Mouse (Mus musculus) brain, adult 2 months (tissue): ENCODE data around the gene Paqr8.
A peak's percentile ranks its signal among the peaks of the same experiment; 100 is the strongest.
"Not testable (repeated sequence)": the region's sequence is repeated elsewhere in the genome, so short reads cannot be mapped to it uniquely, and the experiment has no call there.

Experiments
- DNase-seq: peaks from one replicate; pipeline ENCODE4 v3.0.0; 2011; ENCODE audit warnings: low read depth, low spot score

Gene Paqr8

DNA sequence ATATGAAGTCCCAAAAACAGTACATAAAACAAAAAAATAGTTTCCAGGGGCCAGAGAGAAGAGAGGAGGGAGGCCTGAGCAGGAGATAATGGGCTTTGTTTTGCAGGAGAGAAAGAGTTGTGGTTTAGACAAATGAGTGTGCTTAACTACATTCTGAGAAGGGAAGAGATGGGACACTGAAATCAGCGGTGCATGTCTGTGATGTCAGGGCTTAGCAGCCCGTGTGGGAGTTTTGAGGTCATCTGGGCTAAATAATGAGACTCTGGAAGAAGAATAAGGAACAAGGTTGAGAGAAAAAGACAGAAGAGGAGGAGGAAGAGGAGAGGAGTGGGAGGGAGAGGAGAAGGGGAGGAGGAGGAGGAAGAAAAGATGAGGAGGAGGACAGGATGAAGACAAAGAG, 21.7 kb downstream of the Paqr8 start:
- no peak for DNase-seq

DNA sequence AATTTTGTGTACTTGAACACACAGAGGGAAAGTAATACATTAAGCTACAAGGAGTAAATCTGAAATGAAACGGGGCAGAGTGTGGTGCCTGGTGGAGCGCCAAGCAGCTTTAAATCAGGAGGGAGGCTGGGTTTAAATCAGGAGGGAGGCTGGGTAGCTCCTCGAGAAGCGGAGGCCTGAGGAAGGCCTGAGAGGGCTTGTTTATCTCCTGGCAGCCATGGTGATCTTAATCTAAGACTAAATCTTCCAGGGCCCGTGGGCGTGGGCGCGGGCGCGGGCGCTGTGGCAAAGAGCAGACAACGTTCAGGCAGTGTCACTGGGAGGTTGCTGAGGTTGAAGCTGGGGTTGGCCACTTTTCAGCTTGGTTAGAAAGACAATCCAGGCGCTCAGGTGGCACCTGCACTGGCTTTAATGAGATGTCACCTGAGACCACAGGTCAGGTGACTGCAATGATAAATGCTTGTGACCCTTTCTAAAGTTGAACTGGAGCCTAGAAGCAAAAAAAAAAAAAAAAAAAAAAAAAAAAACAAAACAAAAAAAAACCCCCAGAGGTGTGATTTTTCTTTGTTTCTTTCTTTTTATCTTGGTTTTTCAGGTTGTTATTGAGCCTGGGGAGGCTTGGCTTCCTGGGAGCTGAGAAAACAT, 22.2 kb downstream of the Paqr8 start:
- no peak for DNase-seq

DNA sequence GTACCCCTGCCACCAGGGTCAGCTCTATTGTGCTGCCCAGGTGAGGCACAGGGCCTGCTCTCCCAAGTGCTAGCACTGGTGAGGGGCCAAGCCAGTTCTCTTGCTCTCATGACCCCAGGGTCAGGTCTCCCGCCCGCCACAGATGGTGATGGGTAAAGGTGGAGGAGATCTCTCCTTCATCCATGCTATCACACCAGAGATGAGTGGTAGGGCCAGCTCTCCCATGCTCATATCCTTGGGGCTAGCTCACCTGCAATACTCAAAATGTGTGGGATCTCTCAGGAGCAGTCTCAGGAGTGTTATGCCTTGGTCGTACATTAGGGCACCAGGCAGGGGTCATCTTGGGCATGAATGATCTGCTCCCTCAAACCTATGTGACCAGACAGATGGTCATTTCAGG, 24.4 kb downstream of the Paqr8 start:
- DNase-seq: no peak

- no peak for DNase-seq
These were observed 25.2 kb downstream of the Paqr8 start for GRCm38 (mm10) chr1:20915608-20916007.

GRCm38 (mm10) chr1:20917496-20918050, 27.2 kb downstream of the Paqr8 start:
- DNase-seq: no peak

DNA sequence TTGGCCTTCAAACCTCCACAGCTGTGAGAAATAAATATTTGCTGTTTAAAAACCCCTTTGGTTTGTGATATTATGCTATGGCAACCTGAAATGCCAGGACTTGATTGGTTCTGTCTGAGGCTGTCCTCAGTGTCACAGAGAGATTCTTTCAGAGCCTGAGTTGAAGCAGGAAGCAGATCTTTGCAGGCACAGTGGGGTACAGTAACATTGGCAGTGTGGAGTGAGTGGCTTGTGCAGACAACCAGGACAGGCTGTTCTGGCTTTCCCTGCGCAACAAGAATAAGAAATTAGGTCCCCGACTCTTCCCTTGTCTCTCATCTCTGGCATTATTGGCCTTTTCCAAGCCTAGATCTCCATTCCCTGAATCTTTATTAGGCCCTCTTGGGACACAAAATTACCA, 29.3 kb downstream of the Paqr8 start:
- DNase-seq: peak; percentile 92

- DNase-seq: peak; percentile 91
These were observed 30.7 kb downstream of the Paqr8 start for GRCm38 (mm10) chr1:20921081-20921528.

- DNase-seq: peak; percentile 96
These were observed 32.4 kb downstream of the Paqr8 start for GRCm38 (mm10) chr1:20922612-20923399.

- not testable (repeated sequence) for DNase-seq
These were observed 34.9 kb downstream of the Paqr8 start for GRCm38 (mm10) chr1:20925324-20925723.

DNA sequence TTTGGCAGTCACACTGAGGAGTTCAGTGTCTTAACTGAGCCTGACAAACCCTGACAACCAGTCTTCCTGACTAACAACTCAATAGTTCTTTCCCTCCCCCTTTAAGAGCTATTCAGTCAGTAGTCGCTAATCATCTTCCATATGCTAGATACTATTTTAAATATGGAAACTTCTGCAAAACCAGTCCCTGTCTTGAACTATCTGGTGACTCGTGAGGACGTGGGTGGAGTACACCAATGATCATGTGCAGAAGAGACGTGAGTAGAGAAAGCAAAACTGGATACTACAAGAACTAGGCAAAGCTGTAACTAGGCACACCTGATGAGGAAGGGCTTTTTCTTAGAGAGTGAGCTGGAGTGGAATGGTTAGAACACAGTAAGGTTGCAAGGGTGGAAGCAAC, 35.5 kb downstream of the Paqr8 start:
- no peak for DNase-seq

DNA sequence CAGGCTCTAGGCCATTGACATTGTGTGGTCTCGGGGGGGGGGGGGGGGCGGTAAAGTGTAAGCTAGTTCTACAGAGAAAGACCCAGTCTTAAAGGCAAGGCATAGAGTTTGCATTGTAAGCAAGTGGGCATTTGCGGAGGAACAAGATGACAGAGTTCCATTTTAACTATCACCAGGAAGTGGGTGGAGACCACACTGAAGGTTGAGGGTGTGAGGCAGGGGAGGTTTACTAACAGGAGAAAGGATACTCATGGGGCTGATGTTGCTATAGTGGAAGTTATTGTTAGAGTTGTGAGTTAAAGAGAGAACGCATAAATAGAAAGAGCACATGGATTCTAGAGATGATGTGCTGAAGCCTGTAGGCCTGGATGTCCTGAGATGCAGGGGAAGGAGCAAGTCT, 36.0 kb downstream of the Paqr8 start:
- DNase-seq: no peak

DNA sequence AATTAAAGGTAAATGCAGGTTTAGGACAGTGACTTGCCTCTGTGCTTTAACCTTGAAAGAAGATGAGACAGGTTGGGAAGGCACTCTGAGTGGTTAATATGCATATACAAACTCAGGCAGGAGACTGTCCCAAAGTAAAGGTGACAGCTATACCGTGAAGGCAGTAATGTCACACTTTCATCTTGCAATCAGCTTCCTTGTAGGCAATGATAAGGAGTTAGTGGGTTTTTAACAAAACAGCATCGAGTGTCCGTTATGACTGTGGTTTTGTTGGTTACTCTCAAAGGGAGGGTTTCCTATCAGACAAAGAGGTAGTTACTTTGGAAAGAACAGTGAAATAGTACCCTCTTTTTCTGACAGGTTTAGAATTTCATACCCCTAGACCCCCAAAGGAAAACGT, 38.1 kb downstream of the Paqr8 start:
- no peak for DNase-seq

- DNase-seq: peak; percentile 92
These were observed 43.1 kb downstream of the Paqr8 start for GRCm38 (mm10) chr1:20933457-20933856.

- peak; percentile 55 for DNase-seq
These were observed 44.7 kb downstream of the Paqr8 start for GRCm38 (mm10) chr1:20935106-20935505.

DNA sequence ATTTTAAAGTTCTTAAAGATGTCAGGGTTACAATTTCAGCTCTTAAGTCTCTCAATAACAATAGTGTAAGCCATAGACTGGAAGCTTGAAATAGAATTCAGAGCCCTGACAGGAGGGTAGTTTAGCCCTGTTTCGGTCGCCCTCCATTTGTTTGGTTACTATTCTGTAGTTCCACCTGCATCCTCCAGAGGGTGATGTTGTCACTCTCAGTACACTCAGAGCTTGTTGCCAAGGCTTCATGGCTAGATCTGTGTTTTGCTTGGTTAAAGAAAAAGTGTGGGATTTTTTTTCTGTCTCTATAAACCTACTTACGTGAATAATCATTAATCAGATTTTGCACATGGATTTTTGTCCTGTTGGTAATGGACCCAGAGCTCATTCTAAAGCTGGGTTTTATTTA, 48.6 kb downstream of the Paqr8 start:
- peak; percentile 87 for DNase-seq

GRCm38 (mm10) chr1:20940151-20940550, 49.7 kb downstream of the Paqr8 start:
- no peak for DNase-seq

DNA sequence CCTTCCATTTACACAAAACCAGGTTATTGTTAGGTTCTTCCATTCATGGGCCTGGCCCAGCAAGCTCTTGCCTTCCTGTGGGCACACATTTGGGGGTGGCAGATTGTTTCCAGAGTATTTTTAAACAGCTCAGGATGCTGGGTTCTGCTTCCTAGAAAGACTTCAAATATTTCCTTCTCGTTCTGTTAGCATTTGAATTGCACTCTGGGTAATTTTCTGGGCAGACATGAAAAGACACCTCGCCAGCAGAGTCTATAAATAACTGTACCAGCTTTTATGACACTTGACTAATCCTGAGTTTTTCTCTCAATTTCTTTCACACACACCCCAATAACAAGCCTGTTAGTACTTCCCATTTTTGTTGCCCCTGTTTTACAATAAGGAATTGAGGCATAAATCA, 50.9 kb downstream of the Paqr8 start:
- peak; percentile 71 for DNase-seq

- DNase-seq: no peak
These were observed 51.5 kb downstream of the Paqr8 start for GRCm38 (mm10) chr1:20941857-20942256.

GRCm38 (mm10) chr1:20943016-20943415, 52.6 kb downstream of the Paqr8 start:
- no peak for DNase-seq

DNA sequence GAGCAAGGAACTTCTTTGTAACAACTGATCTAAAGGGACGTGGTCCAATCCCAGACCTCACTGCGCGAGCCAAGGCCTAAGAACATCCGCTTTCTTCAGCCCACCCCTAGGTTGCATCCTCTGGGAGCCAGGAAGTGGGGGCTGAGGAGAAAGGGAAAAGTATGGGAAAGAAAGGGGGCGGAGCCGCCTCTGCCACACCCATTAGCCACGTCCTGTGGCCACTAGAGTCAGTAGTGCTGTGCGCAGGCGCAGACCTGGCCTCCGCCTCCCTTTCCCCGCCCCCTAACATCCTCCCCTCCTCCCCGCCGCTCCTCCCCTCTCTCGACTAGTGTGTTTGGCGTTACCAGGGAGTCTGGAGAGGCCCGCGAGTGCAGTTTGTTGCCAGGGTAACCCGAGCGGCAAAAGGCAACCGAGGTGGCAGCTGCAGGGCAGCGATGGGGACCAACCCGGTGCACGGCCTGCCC, 60.9 kb downstream of the Paqr8 start, which contains the start of gene Efhc1:
TSS of gene Efhc1 (plus strand) at position 327 of the 464 bp plus-strand sequence.
- DNase-seq: peak; percentile 97

DNA sequence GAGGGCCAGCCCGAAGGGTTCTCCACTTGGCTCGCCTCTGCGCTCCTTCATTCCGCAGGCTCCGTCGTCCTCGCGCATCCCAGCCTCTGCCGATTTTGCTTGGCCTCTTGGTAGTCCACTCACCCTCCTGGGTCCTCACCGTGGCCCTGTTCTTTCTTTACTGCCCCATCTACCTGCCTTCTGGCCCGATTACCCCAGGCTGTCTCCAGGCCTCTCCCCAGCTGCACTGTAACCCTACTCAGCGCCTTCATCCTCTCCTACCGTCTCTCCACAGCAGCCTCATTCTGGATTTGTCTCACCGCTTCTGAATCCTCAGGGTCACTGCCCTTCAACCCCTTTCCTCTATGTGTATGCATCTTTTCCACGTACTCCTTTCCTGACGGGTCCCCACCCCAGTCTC, 61.4 kb downstream of the Paqr8 start:
- no peak for DNase-seq

GRCm38 (mm10) chr1:20954876-20955275, 64.5 kb downstream of the Paqr8 start:
- no peak for DNase-seq

DNA sequence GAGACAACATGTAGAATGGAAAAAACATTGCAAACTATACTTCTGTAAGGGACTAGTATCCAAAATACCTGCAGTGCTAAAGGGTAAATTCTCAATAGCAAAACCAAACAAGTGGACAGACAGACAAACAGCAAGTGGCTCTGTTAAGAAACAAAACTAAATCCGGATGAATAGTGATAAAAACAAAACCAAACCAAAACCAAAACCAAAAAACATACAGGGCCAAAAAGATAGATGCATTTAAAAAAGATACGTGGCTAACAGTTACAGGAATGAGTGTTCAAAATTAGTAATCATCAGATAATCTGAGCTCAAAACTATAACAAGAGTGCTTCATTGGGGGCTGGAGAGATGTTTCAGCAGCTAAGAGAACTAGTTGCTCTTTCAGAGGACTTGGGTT, 79.2 kb downstream of the Paqr8 start:
- DNase-seq: no peak
